11 mouse cellular contexts compared by ENCODE assay signal in genomic region chr7:112246442-112246841, GRCm38 (mm10).
"Had no signal": no experiment of that assay in that cellular context is flagged by ENCODE, and none has a peak within 500 bp of the region (broad histone marks: within the 10 kb centered on the region; RNA-seq: fewer than 3 reads in every experiment).

No protein-coding gene starts in this region.

- H3K36me3 ChIP-seq: kidney, embryonic 15.5 days; limb, embryonic 12.5 days; liver, embryonic 13.5 days; midbrain, embryonic 13.5 days; stomach, embryonic 15.5 days had no signal

- H3K9me3 ChIP-seq: kidney, embryonic 15.5 days; limb, embryonic 12.5 days; liver, embryonic 13.5 days; midbrain, embryonic 13.5 days; stomach, embryonic 15.5 days had no signal

- H3K4me3 ChIP-seq: kidney, embryonic 15.5 days; limb, embryonic 12.5 days; liver, embryonic 13.5 days; midbrain, embryonic 13.5 days; stomach, embryonic 15.5 days had no signal

- H3K9ac ChIP-seq: kidney, embryonic 15.5 days; limb, embryonic 12.5 days; liver, embryonic 13.5 days; liver, postnatal 0 days; midbrain, embryonic 13.5 days; stomach, embryonic 15.5 days had no signal

- H3K27ac ChIP-seq: kidney, embryonic 15.5 days; limb, embryonic 12.5 days; liver, embryonic 13.5 days; midbrain, embryonic 13.5 days; stomach, embryonic 15.5 days had no signal

- DNase-seq: kidney, postnatal 14 days; liver; liver, embryonic 13.5 days; liver, postnatal 0 days; lung, postnatal 14 days; right cerebral cortex, postnatal 14 days; thymus, postnatal 4 days had no signal

- ATAC-seq: liver, postnatal 0 days; midbrain, embryonic 13.5 days had no signal

- H3K27me3 ChIP-seq: kidney, embryonic 15.5 days; liver, embryonic 13.5 days; midbrain, embryonic 13.5 days; stomach, embryonic 15.5 days had no signal

- H3K4me1 ChIP-seq: limb, embryonic 12.5 days had no signal

- H3K4me2 ChIP-seq: kidney, embryonic 15.5 days; limb, embryonic 12.5 days; liver, embryonic 13.5 days; midbrain, embryonic 13.5 days; stomach, embryonic 15.5 days had no signal
